Comparison of ENCODE assay signal across 7 mouse cellular contexts in genomic region chr19:46305432-46306267, GRCm38 (mm10). TPM values are rescaled to one million over a fixed set of nuclear protein-coding genes. Genes with fewer than 3 reads are reported as not detected.
A peak's percentile ranks its signal among the peaks of the same experiment; 100 is the strongest.
DNase-seq lines count a peak whose midpoint lies in the region; ATAC-seq and TF ChIP-seq lines count a peak whose summit lies in the region.

No protein-coding gene starts in this region.

- H3K4me2 ChIP-seq in forebrain, embryonic 16.5 days (ENCODE audit: low read length), result peak overlapping the region; percentile 89
- H3K4me2 ChIP-seq in hindbrain, embryonic 11.5 days (replicated peaks; ENCODE audit: low read depth, low read length), result peak overlapping the region; percentile 74

- under 1% methylated on average over 36 of the region's 43 CpGs for WGBS in forebrain, embryonic 16.5 days
- WGBS in hindbrain, embryonic 11.5 days, result 1% methylated on average over 38 of the region's 43 CpGs

- no peak overlapping the region for H3K27ac ChIP-seq in forebrain, embryonic 16.5 days (ENCODE audit: low read length)
- H3K27ac ChIP-seq in hindbrain, embryonic 11.5 days (ENCODE audit: low read depth, low read length), result no peak overlapping the region
- H3K27ac ChIP-seq in left cerebral cortex, adult 2 months, result 0 out of 2 replicates have a peak overlapping the region, but pooled peaks have one; percentile 37

- peaks cover 31% of the 10 kb centered on the region for H3K4me1 ChIP-seq in forebrain, embryonic 16.5 days (replicated peaks; ENCODE audit: control insufficient read depth, insufficient read depth, low read length)
- H3K4me1 ChIP-seq in hindbrain, embryonic 11.5 days (replicated peaks; ENCODE audit: control insufficient read depth, insufficient read depth, low read length), result 0 out of 2 replicates have a peak, but pooled peaks cover 2% of the 10 kb centered on the region

- peaks cover 12% of the 10 kb centered on the region for H3K27me3 ChIP-seq in forebrain, embryonic 16.5 days (replicated peaks; ENCODE audit: control insufficient read depth, insufficient read depth, low read length)
- peaks cover 16% of the 10 kb centered on the region for H3K27me3 ChIP-seq in hindbrain, embryonic 11.5 days (ENCODE audit: control insufficient read depth, insufficient read depth, low read length)

- ATAC-seq in forebrain, embryonic 16.5 days, result peak; percentile 41
- ATAC-seq in hindbrain, embryonic 11.5 days (ENCODE audit: low FRiP score), result peak; percentile 53
- ATAC-seq in megakaryocyte progenitor cell, adult 5-6 weeks (replicated peaks; ENCODE audit: poor library complexity), result peak; percentile 54

- DNase-seq in NIH3T3 (ENCODE audit: low read depth), result peak; percentile 97
- peak; percentile 81 for DNase-seq in c-Kit-negative CD71-positive TER-119-positive erythroid progenitor cells, embryonic 14.5 days (ENCODE audit: low read depth, low spot score)
- peak; percentile 90 for DNase-seq in hindbrain, embryonic 11.5 days (ENCODE audit: low spot score)
- DNase-seq in left cerebral cortex, adult 2 months (ENCODE audit: extremely low spot score in 1 of 2, low spot score in 2 of 2), result peak in 1 of 2 experiments; percentile 75
- DNase-seq in right cerebral cortex, postnatal 4 days, result peak; percentile 67

- no peak; the same call in 1 of the 2 replicates for TF ChIP-seq CTCF in left cerebral cortex, adult 2 months (IDR thresholded peaks at IDR 0.05)

- H3K9me3 ChIP-seq in forebrain, embryonic 16.5 days (ENCODE audit: control insufficient read depth, low read length), result no peaks in the 10 kb centered on the region
- H3K9me3 ChIP-seq in hindbrain, embryonic 11.5 days (ENCODE audit: control insufficient read depth, low read length), result no peaks in the 10 kb centered on the region

- H3K36me3 ChIP-seq in forebrain, embryonic 16.5 days (ENCODE audit: control insufficient read depth, insufficient read depth), result no peaks in the 10 kb centered on the region
- no peaks in the 10 kb centered on the region for H3K36me3 ChIP-seq in hindbrain, embryonic 11.5 days (ENCODE audit: control insufficient read depth, insufficient read depth, low read length)

- intact Hi-C loops in left cerebral cortex, adult 2 months (cut with DNase I), result loop anchor here (2.0 kb wide), 1 partner anchor 63 kb away; no protein-coding TSS in a partner anchor

- peak overlapping the region; percentile 60 for H3K4me3 ChIP-seq in forebrain, embryonic 16.5 days (replicated peaks; ENCODE audit: low read length)
- H3K4me3 ChIP-seq in hindbrain, embryonic 11.5 days (ENCODE audit: low read depth, low read length), result peak overlapping the region; percentile 44
- H3K4me3 ChIP-seq in left cerebral cortex, adult 2 months, result peak overlapping the region; percentile 65

- peak overlapping the region; percentile 66 for H3K9ac ChIP-seq in forebrain, embryonic 16.5 days (replicated peaks; ENCODE audit: low read depth, low read length)
- peak overlapping the region; percentile 28 for H3K9ac ChIP-seq in hindbrain, embryonic 11.5 days (ENCODE audit: low read depth, low read length)

RNA-seq across cellular contexts. Expression of gene Nfkb2, which starts 1.5 kb away (rescaled TPM):
- polyA plus RNA-seq in forebrain, embryonic 16.5 days (2015; fragmentation: Nextera tagmentation; extraction: Ambion mirVana), result 1.8 and 1.9 TPM in 2 replicates
- polyA plus RNA-seq in hindbrain, embryonic 11.5 days (2014; fragmentation: Nextera tagmentation; extraction: Ambion mirVana), result 2.7 and 4.6 TPM in 2 replicates
- 1 to 10 TPM; 2.9 to 3.3 TPM for total RNA-seq in left cerebral cortex, adult 2 months (2021)
- 4.7 and 5.5 TPM in 2 replicates for total RNA-seq in megakaryocyte progenitor cell, adult 5-6 weeks (2015)
- 4.0 and 5.0 TPM in 2 replicates for total RNA-seq in megakaryocyte progenitor cell, adult 5-6 weeks (2017)

RNA-seq across cellular contexts. Expression of gene Psd, which starts 21.3 kb away (rescaled TPM):
- 74.1 and 89.8 TPM in 2 replicates for polyA plus RNA-seq in forebrain, embryonic 16.5 days (2015; fragmentation: Nextera tagmentation; extraction: Ambion mirVana)
- 10.0 and 11.9 TPM in 2 replicates for polyA plus RNA-seq in hindbrain, embryonic 11.5 days (2014; fragmentation: Nextera tagmentation; extraction: Ambion mirVana)
- 100 to 1,000 TPM; 605 to 647 TPM for total RNA-seq in left cerebral cortex, adult 2 months (2021)
- total RNA-seq in megakaryocyte progenitor cell, adult 5-6 weeks (2015), result 0.30 TPM in 1 of 2 replicates, not detected in the other
- total RNA-seq in megakaryocyte progenitor cell, adult 5-6 weeks (2017), result 0.12 and 0.84 TPM in 2 replicates

RNA-seq across cellular contexts. Expression of gene Fbxl15, which starts 22.3 kb away (rescaled TPM):
- polyA plus RNA-seq in forebrain, embryonic 16.5 days (2015; fragmentation: Nextera tagmentation; extraction: Ambion mirVana), result 40.1 and 44.2 TPM in 2 replicates
- 26.3 and 27.1 TPM in 2 replicates for polyA plus RNA-seq in hindbrain, embryonic 11.5 days (2014; fragmentation: Nextera tagmentation; extraction: Ambion mirVana)
- 10 to 100 TPM; 27.0 to 29.6 TPM for total RNA-seq in left cerebral cortex, adult 2 months (2021)
- total RNA-seq in megakaryocyte progenitor cell, adult 5-6 weeks (2015), result 0.72 and 1.4 TPM in 2 replicates
- 0.71 and 2.7 TPM in 2 replicates for total RNA-seq in megakaryocyte progenitor cell, adult 5-6 weeks (2017)

RNA-seq across cellular contexts. Expression of gene Cuedc2, which starts 32.9 kb away (rescaled TPM):
- polyA plus RNA-seq in forebrain, embryonic 16.5 days (2015; fragmentation: Nextera tagmentation; extraction: Ambion mirVana), result 375 and 392 TPM in 2 replicates
- polyA plus RNA-seq in hindbrain, embryonic 11.5 days (2014; fragmentation: Nextera tagmentation; extraction: Ambion mirVana), result 252 and 260 TPM in 2 replicates
- total RNA-seq in left cerebral cortex, adult 2 months (2021), result 100 to 1,000 TPM; 188 to 196 TPM
- 41.4 and 42.1 TPM in 2 replicates for total RNA-seq in megakaryocyte progenitor cell, adult 5-6 weeks (2015)
- 148 and 184 TPM in 2 replicates for total RNA-seq in megakaryocyte progenitor cell, adult 5-6 weeks (2017)

RNA-seq across cellular contexts. Expression of gene Mfsd13a, which starts 35.3 kb away (rescaled TPM):
- 12.2 and 12.3 TPM in 2 replicates for polyA plus RNA-seq in forebrain, embryonic 16.5 days (2015; fragmentation: Nextera tagmentation; extraction: Ambion mirVana)
- polyA plus RNA-seq in hindbrain, embryonic 11.5 days (2014; fragmentation: Nextera tagmentation; extraction: Ambion mirVana), result 4.4 and 6.9 TPM in 2 replicates
- 10 to 100 TPM; 25.5 to 25.9 TPM for total RNA-seq in left cerebral cortex, adult 2 months (2021)
- 65.8 and 66.4 TPM in 2 replicates for total RNA-seq in megakaryocyte progenitor cell, adult 5-6 weeks (2015)
- 15.3 and 17.4 TPM in 2 replicates for total RNA-seq in megakaryocyte progenitor cell, adult 5-6 weeks (2017)

Comparison
In these comparisons a context has a peak if more than half of its experiments do, and no peak if none do; other contexts are left out.
1. RNA of gene Psd, which starts 21.3 kb away (total RNA-seq): 605 to 647 TPM in left cerebral cortex, adult 2 months; 0.12 to 0.84 TPM in megakaryocyte progenitor cell, adult 5-6 weeks; every median in the first group is over 100 times any median in the second.
2. RNA of gene Fbxl15, which starts 22.3 kb away (total RNA-seq): 27.0 to 29.6 TPM in left cerebral cortex, adult 2 months; 0.71 to 2.7 TPM in megakaryocyte progenitor cell, adult 5-6 weeks; every median in the first group is over 4 times any median in the second.
3. Peak in every context shown above with its lines, with median percentiles within 50 percentile points of each other: ATAC-seq and H3K4me3 ChIP-seq.